Mouse (Mus musculus) embryonic fibroblast, embryonic 13.5 days (primary cell): ENCODE measurements at regions not wholly inside any gene's neighbourhood (a gene's known extent, or its start where the extent isn't known, plus 50 kb on each side); places are given as distances from the start of the nearest gene placed in this dataset.

Source experiments
- CTCF ChIP-seq: IDR thresholded peaks from 2 replicates; pipeline ENCODE4 v1.5.1; 2011; ENCODE audit warnings: mild to moderate bottlenecking, control low read depth, low read length, moderate library complexity, borderline replicate concordance; ENCODE audit not compliant: insufficient read depth
- POLR2A ChIP-seq: IDR thresholded peaks from 2 replicates; pipeline ENCODE4 v1.6.1; 2011; ENCODE audit warnings: low read depth, mild to moderate bottlenecking, control low read depth, low read length, moderate library complexity

DNA sequence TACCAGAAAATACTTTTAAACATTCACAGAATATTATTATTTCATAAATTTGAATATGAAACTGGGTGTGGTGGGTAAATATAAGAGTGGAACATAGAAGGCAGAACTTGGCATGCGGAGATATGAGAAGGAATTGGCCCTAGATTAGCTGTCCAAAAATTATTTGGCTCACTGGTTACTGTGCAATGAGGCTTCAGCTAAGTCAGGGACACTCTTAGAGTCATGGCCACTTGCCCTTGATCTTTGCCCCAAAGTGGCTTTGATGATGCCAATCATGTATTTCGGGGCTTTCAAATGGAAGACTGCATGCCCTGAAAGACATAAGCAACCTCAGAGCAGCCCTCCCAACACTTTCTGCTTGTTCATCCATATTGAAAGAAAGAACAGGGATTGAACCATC is 76.9 kb downstream of the Pxdc1 start:
- no peak for TF ChIP-seq CTCF
- no peak for TF ChIP-seq POLR2A
